Mouse (Mus musculus): ENCODE data around the gene Fas. TPM values are rescaled to one million over a fixed set of nuclear protein-coding genes. Genes with fewer than 3 reads are reported as not detected.
A peak's percentile ranks its signal among the peaks of the same experiment; 100 is the strongest.

The Fas gene
- polyA plus RNA-seq, 1 experiment from 2014 or later: 4.8 TPM

GRCm38 (mm10) chr19:34262273-34262974, 28.0 kb upstream of the Fas start:
- no peak for DNase-seq (ENCODE audit: low spot score)
- no peaks in the 10 kb centered on the region for H3K9me3 ChIP-seq
- 78% methylated on average over 2 of the region's 2 CpGs for WGBS
- H3K36me3 ChIP-seq: no peaks in the 10 kb centered on the region
- H3K27ac ChIP-seq: no peak overlapping the region
- H3K27me3 ChIP-seq (ENCODE audit: insufficient read depth, poor library complexity, severe bottlenecking): no peaks in the 10 kb centered on the region
- no peak overlapping the region for H3K4me3 ChIP-seq
- peaks cover 6% of the 10 kb centered on the region; the same call in 1 of the 2 replicates for H3K4me1 ChIP-seq

GRCm38 (mm10) chr19:34265604-34266193, 24.8 kb upstream of the Fas start:
- Histone ChIP-seq H3K27me3 (ENCODE audit: insufficient read depth, poor library complexity, severe bottlenecking) (no peaks in the 10 kb centered on the region), H3K4me3 (no peak overlapping the region), H3K4me1 (peaks cover 6% of the 10 kb centered on the region; the same call in 1 of the 2 replicates), H3K36me3 (no peaks in the 10 kb centered on the region), H3K9me3 (no peaks in the 10 kb centered on the region), H3K27ac (peak overlapping the region; percentile 74)
- no peak for DNase-seq (ENCODE audit: low spot score)
- WGBS: 47% methylated on average over 5 of the region's 5 CpGs

GRCm38 (mm10) chr19:34268991-34269390, 21.5 kb upstream of the Fas start:
- Histone ChIP-seq H3K4me3 (no peak overlapping the region), H3K36me3 (no peaks in the 10 kb centered on the region), H3K27ac (no peak overlapping the region), H3K9me3 (no peaks in the 10 kb centered on the region), H3K4me1 (peaks cover 6% of the 10 kb centered on the region; the same call in 1 of the 2 replicates), H3K27me3 (ENCODE audit: insufficient read depth, poor library complexity, severe bottlenecking) (no peaks in the 10 kb centered on the region)
- 35% methylated on average over 1 of the region's 1 CpGs for WGBS
- DNase-seq (ENCODE audit: low spot score): no peak

GRCm38 (mm10) chr19:34270106-34270726, 20.2 kb upstream of the Fas start:
- no peaks in the 10 kb centered on the region for H3K9me3 ChIP-seq
- H3K27me3 ChIP-seq (ENCODE audit: insufficient read depth, poor library complexity, severe bottlenecking): no peaks in the 10 kb centered on the region
- no peak overlapping the region for H3K4me3 ChIP-seq
- WGBS: 78% methylated on average over 11 of the region's 11 CpGs
- no peaks in the 10 kb centered on the region for H3K36me3 ChIP-seq
- no peak for DNase-seq (ENCODE audit: low spot score)
- H3K27ac ChIP-seq: no peak overlapping the region
- peaks cover 6% of the 10 kb centered on the region; the same call in 1 of the 2 replicates for H3K4me1 ChIP-seq

- Histone ChIP-seq H3K36me3 (no peaks in the 10 kb centered on the region), H3K9me3 (no peaks in the 10 kb centered on the region), H3K4me3 (no peak overlapping the region), H3K27ac (no peak overlapping the region), H3K27me3 (ENCODE audit: insufficient read depth, poor library complexity, severe bottlenecking) (no peaks in the 10 kb centered on the region), H3K4me1 (peaks cover under 1% of the 10 kb centered on the region; the same call in 1 of the 2 replicates)
- DNase-seq (ENCODE audit: low spot score): no peak
- 88% methylated on average over 13 of the region's 13 CpGs for WGBS
These were observed 19.5 kb upstream of the Fas start for GRCm38 (mm10) chr19:34270824-34271464.

- Histone ChIP-seq H3K27ac (no peak overlapping the region), H3K4me3 (no peak overlapping the region), H3K4me1 (no peaks in the 10 kb centered on the region), H3K9me3 (no peaks in the 10 kb centered on the region), H3K36me3 (no peaks in the 10 kb centered on the region), H3K27me3 (ENCODE audit: insufficient read depth, poor library complexity, severe bottlenecking) (no peaks in the 10 kb centered on the region)
- no peak for DNase-seq (ENCODE audit: low spot score)
- WGBS: 81% methylated on average over 1 of the region's 1 CpGs
These were observed 17.4 kb upstream of the Fas start for GRCm38 (mm10) chr19:34273073-34273472.

GRCm38 (mm10) chr19:34278078-34278477, 12.4 kb upstream of the Fas start:
- H3K27me3 ChIP-seq (ENCODE audit: insufficient read depth, poor library complexity, severe bottlenecking): no peaks in the 10 kb centered on the region
- no peak overlapping the region for H3K27ac ChIP-seq
- WGBS: 79% methylated on average over 3 of the region's 3 CpGs
- H3K4me3 ChIP-seq: no peak overlapping the region
- no peaks in the 10 kb centered on the region for H3K9me3 ChIP-seq
- no peaks in the 10 kb centered on the region for H3K36me3 ChIP-seq
- H3K4me1 ChIP-seq: no peaks in the 10 kb centered on the region
- no peak for DNase-seq (ENCODE audit: low spot score)

- Histone ChIP-seq H3K4me1 (no peaks in the 10 kb centered on the region), H3K36me3 (no peaks in the 10 kb centered on the region), H3K9me3 (no peaks in the 10 kb centered on the region), H3K27me3 (ENCODE audit: insufficient read depth, poor library complexity, severe bottlenecking) (no peaks in the 10 kb centered on the region), H3K4me3 (no peak overlapping the region), H3K27ac (no peak overlapping the region)
- WGBS: 74% methylated on average over 6 of the region's 6 CpGs
- no peak for DNase-seq (ENCODE audit: low spot score)
These were observed 6.9 kb upstream of the Fas start for GRCm38 (mm10) chr19:34283614-34284013.

GRCm38 (mm10) chr19:34284383-34284782, 6.1 kb upstream of the Fas start:
- WGBS: 58% methylated on average over 10 of the region's 10 CpGs

GRCm38 (mm10) chr19:34284826-34285225, 5.6 kb upstream of the Fas start:
- DNase-seq (ENCODE audit: low spot score): no peak
- Histone ChIP-seq H3K27me3 (ENCODE audit: insufficient read depth, poor library complexity, severe bottlenecking) (no peaks in the 10 kb centered on the region), H3K4me3 (no peak overlapping the region), H3K27ac (no peak overlapping the region), H3K4me1 (peaks cover under 1% of the 10 kb centered on the region; the same call in 1 of the 2 replicates), H3K9me3 (no peaks in the 10 kb centered on the region), H3K36me3 (no peaks in the 10 kb centered on the region)
- WGBS: 38% methylated on average over 2 of the region's 2 CpGs

More at GRCm38 (mm10) chr19:34284383-34284782, 6.1 kb upstream of the Fas start:
- Histone ChIP-seq H3K4me1 (no peaks in the 10 kb centered on the region), H3K27ac (no peak overlapping the region), H3K36me3 (no peaks in the 10 kb centered on the region), H3K9me3 (no peaks in the 10 kb centered on the region), H3K4me3 (no peak overlapping the region), H3K27me3 (ENCODE audit: insufficient read depth, poor library complexity, severe bottlenecking) (no peaks in the 10 kb centered on the region)
- no peak for DNase-seq (ENCODE audit: low spot score)

GRCm38 (mm10) chr19:34287221-34287620, 3.2 kb upstream of the Fas start:
- no peak for DNase-seq (ENCODE audit: low spot score)

GRCm38 (mm10) chr19:34287656-34288415, 2.6 kb upstream of the Fas start:
- H3K27ac ChIP-seq: no peak overlapping the region
- H3K4me1 ChIP-seq: peaks cover 14% of the 10 kb centered on the region
- peaks cover 15% of the 10 kb centered on the region for H3K27me3 ChIP-seq (ENCODE audit: insufficient read depth, poor library complexity, severe bottlenecking)
- H3K9me3 ChIP-seq: no peaks in the 10 kb centered on the region
- H3K36me3 ChIP-seq: no peaks in the 10 kb centered on the region
- WGBS: 78% methylated on average over 13 of the region's 13 CpGs
- DNase-seq (ENCODE audit: low spot score): no peak
- no peak overlapping the region for H3K4me3 ChIP-seq

More at GRCm38 (mm10) chr19:34287221-34287620, 3.2 kb upstream of the Fas start:
- no peak overlapping the region for H3K27ac ChIP-seq
- H3K9me3 ChIP-seq: no peaks in the 10 kb centered on the region
- peaks cover 9% of the 10 kb centered on the region; the same call in 1 of the 2 replicates for H3K27me3 ChIP-seq (ENCODE audit: insufficient read depth, poor library complexity, severe bottlenecking)
- no peaks in the 10 kb centered on the region for H3K36me3 ChIP-seq
- H3K4me1 ChIP-seq: peaks cover 14% of the 10 kb centered on the region
- no peak overlapping the region for H3K4me3 ChIP-seq

Measured in heart, embryonic 10.5 days (tissue).